ENCODE assay signal across 8 mouse cellular contexts in genomic region chr1:182954287-182955046, GRCm38 (mm10). TPM values are rescaled to one million over a fixed set of nuclear protein-coding genes. Genes with fewer than 3 reads are reported as not detected.
A peak's percentile ranks its signal among the peaks of the same experiment; 100 is the strongest.
DNase-seq lines count a peak whose midpoint lies in the region; ATAC-seq lines count a peak whose summit lies in the region.

TSS of gene Tlr5 (plus strand) at chr1:182954788.

- peak; percentile 46 to 52 for DNase-seq in urinary bladder, adult 18-20 months (ENCODE audit: low spot score in 2 of 2)
- DNase-seq in urinary bladder, postnatal 10 days (ENCODE audit: low spot score) = no peak
- peak; percentile 68 for DNase-seq in gastrocnemius, adult 18-20 months (ENCODE audit: low spot score)
- peak; percentile 49 for DNase-seq in liver
- DNase-seq in urinary bladder, postnatal 4 days (ENCODE audit: low spot score in 2 of 2) = peak; percentile 61 to 82
- no peak for DNase-seq in layer of hippocampus, postnatal 25 days (ENCODE audit: extremely low spot score in 1 of 2, low spot score in 1 of 2)

- no peaks in the 10 kb centered on the region for H3K9me3 ChIP-seq in hindbrain, embryonic 13.5 days
- H3K9me3 ChIP-seq in midbrain, embryonic 15.5 days = no peaks in the 10 kb centered on the region

- peaks cover 18% of the 10 kb centered on the region; the same call in 1 of the 2 replicates for H3K27me3 ChIP-seq in hindbrain, embryonic 13.5 days
- no peaks in the 10 kb centered on the region for H3K27me3 ChIP-seq in midbrain, embryonic 15.5 days (replicated peaks)

- peaks cover 37% of the 10 kb centered on the region for H3K4me1 ChIP-seq in hindbrain, embryonic 13.5 days (replicated peaks)
- peaks cover 35% of the 10 kb centered on the region for H3K4me1 ChIP-seq in midbrain, embryonic 15.5 days

- peak within 1 kb of the TSS; percentile 60 for H3K9ac ChIP-seq in hindbrain, embryonic 13.5 days
- H3K9ac ChIP-seq in midbrain, embryonic 15.5 days = peak within 1 kb of the TSS; percentile 3; the same call in 1 of the 2 replicates

- peak within 1 kb of the TSS; percentile 37 for H3K4me3 ChIP-seq in hindbrain, embryonic 13.5 days
- peak within 1 kb of the TSS; percentile 22 for H3K4me3 ChIP-seq in midbrain, embryonic 15.5 days

- H3K27ac ChIP-seq in hindbrain, embryonic 13.5 days = no peak within 1 kb of the TSS; the same call in 1 of the 2 replicates
- H3K27ac ChIP-seq in midbrain, embryonic 15.5 days = peak within 1 kb of the TSS; percentile 10; the same call in 1 of the 2 replicates

- WGBS in hindbrain, embryonic 13.5 days = 27% methylated on average over 18 of the region's 21 CpGs
- 22% methylated on average over 21 of the region's 21 CpGs for WGBS in midbrain, embryonic 15.5 days

- H3K4me2 ChIP-seq in hindbrain, embryonic 13.5 days = peak within 1 kb of the TSS; percentile 58
- peak within 1 kb of the TSS; percentile 48 for H3K4me2 ChIP-seq in midbrain, embryonic 15.5 days

- ATAC-seq in hindbrain, embryonic 13.5 days (ENCODE audit: low FRiP score) = peak; percentile 33; the same call in 1 of the 2 replicates
- ATAC-seq in midbrain, embryonic 15.5 days (replicated peaks) = 0 out of 2 replicates have a peak, but pooled peaks have one; percentile 12

- H3K36me3 ChIP-seq in hindbrain, embryonic 13.5 days = no peaks in the 10 kb centered on the region
- no peaks in the 10 kb centered on the region for H3K36me3 ChIP-seq in midbrain, embryonic 15.5 days (replicated peaks)

RNA-seq across cellular contexts. Expression of gene Tlr5, which starts in this region (rescaled TPM):
- total RNA-seq in gastrocnemius, adult 18-20 months (2021) = 1 to 10 TPM in 1 of 2 experiments, under 1 TPM in 1; 0.78 to 1.0 TPM
- polyA plus RNA-seq in hindbrain, embryonic 13.5 days (2015; fragmentation: Nextera tagmentation; extraction: Ambion mirVana) = 0.06 and 0.23 TPM in 2 replicates
- polyA plus RNA-seq in midbrain, embryonic 15.5 days (2015; fragmentation: Nextera tagmentation; extraction: Ambion mirVana) = 0.17 and 0.45 TPM in 2 replicates
- under 1 TPM; 0.44 to 0.66 TPM for total RNA-seq in layer of hippocampus, postnatal 25 days (2021)

Comparison
In these comparisons a context has a peak if more than half of its experiments do, and no peak if none do; other contexts are left out.
1. DNase-seq: peak in urinary bladder, adult 18-20 months (2 of 2), gastrocnemius, adult 18-20 months (single experiment), liver (single experiment) and urinary bladder, postnatal 4 days (2 of 2); none in urinary bladder, postnatal 10 days (single experiment) and layer of hippocampus, postnatal 25 days (0 of 2).
2. Peak in ATAC-seq, H3K4me3 ChIP-seq, H3K9ac ChIP-seq and H3K4me2 ChIP-seq in hindbrain, embryonic 13.5 days; RNA of the gene not detected or under 1 TPM.
3. Peak in ATAC-seq, H3K4me3 ChIP-seq, H3K27ac ChIP-seq, H3K9ac ChIP-seq and H3K4me2 ChIP-seq in midbrain, embryonic 15.5 days; RNA of the gene not detected or under 1 TPM.